Mouse (Mus musculus) intestine, embryonic 14.5 days (tissue): ENCODE results near the gene Plxna4. TPM values are rescaled to one million over a fixed set of nuclear protein-coding genes. Genes with fewer than 3 reads are reported as not detected.

Source experiments
- ATAC-seq: fragments of 200-750 bp; cut with Nextera tagmentation; replicated peaks from 2 replicates; pipeline ENCODE4 v1.8.0; 2017; ENCODE audit warnings: low read depth, moderate number of reproducible peaks, moderate TSS enrichment, moderate library complexity; ENCODE audit not compliant: low FRiP score, low TSS enrichment
- DNase-seq: peaks from one replicate; pipeline ENCODE4 v3.0.0-alpha.2; 2018; ENCODE audit warnings: low spot score
- H3K27ac ChIP-seq: fragments of 300-500 bp; sonication (generic); 2 replicates; pipeline ENCODE4 v1.5.1; 2014; ENCODE audit warnings: low read depth, mild to moderate bottlenecking, control low read depth
- H3K27me3 ChIP-seq: fragments of 300-500 bp; sonication (generic); replicated peaks from 2 replicates; pipeline ENCODE4 v1.6.1; 2014; ENCODE audit warnings: low read length, control low read depth; ENCODE audit not compliant: control insufficient read depth, insufficient read depth
- H3K36me3 ChIP-seq: fragments of 300-500 bp; sonication (generic); 2 replicates; pipeline ENCODE4 v1.6.1; 2014; ENCODE audit warnings: low read length, control low read depth; ENCODE audit not compliant: control insufficient read depth, insufficient read depth
- H3K4me1 ChIP-seq: fragments of 300-500 bp; sonication (generic); replicated peaks from 2 replicates; pipeline ENCODE4 v1.6.1; 2014; ENCODE audit warnings: low read length, control low read depth, mixed read lengths; ENCODE audit not compliant: control insufficient read depth, insufficient read depth
- H3K4me2 ChIP-seq: fragments of 300-500 bp; sonication (generic); 2 replicates; pipeline ENCODE4 v1.6.1; 2014; ENCODE audit warnings: low read length
- H3K4me3 ChIP-seq: fragments of 300-500 bp; sonication (generic); 2 replicates; pipeline ENCODE4 v1.5.1; 2014; ENCODE audit warnings: low read depth, low read length, control low read depth, mixed read lengths
- H3K9ac ChIP-seq: fragments of 300-500 bp; sonication (generic); 2 replicates; pipeline ENCODE4 v1.6.1; 2014; ENCODE audit warnings: mild to moderate bottlenecking, low read length
- H3K9me3 ChIP-seq: fragments of 300-500 bp; sonication (generic); 2 replicates; pipeline ENCODE4 v1.6.1; 2016; ENCODE audit warnings: low read length, control low read depth; ENCODE audit not compliant: control insufficient read depth
- WGBS: fragments of 180-500 bp; shearing (Covaris S2); extraction: QIAGEN DNeasy Blood & Tissue Kit; methylation state at CpG from one replicate; pipeline ENCODE4 v1.1.7; 2014; 5-methylcytosine and 5-hydroxymethylcytosine counted together
- polyA plus RNA-seq: library from polyadenylated mRNA; unstranded; fragments of >200 nt; fragmentation: Nextera tagmentation; extraction: Ambion mirVana; gene quantifications from 2 replicates; pipeline ENCODE4 v1.2.1, GENCODE M21; 2014

The Plxna4 gene
- polyA plus RNA-seq, 1 experiment from 2014 or later = 4.7 TPM

DNA sequence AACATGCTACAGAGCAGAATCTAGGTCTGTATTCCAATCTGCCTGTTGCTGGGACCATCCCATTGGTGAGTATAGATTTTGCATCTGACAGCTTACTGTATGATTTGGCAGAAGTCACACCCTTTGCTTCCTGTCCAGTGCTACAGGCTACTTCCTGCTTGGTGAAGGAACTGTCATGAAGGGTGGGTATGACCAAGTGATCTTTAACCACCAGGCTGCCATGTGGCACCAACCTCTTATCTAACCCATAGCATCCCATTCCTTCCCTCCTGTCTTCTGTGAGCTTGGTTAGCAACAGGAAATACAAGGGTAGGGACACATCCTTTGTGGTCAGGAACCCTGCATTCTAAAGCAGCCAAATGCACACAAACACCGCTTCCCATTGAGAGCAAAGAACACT is 429.6 kb downstream of the Plxna4 start:
- ATAC-seq (no peak), DNase-seq (no peak)
- Histone ChIP-seq H3K9ac (no peak overlapping the region), H3K27ac (no peak overlapping the region), H3K27me3 (no peaks in the 10 kb centered on the region), H3K4me3 (no peak overlapping the region), H3K4me1 (no peaks in the 10 kb centered on the region), H3K4me2 (no peak overlapping the region), H3K9me3 (no peaks in the 10 kb centered on the region), H3K36me3 (no peaks in the 10 kb centered on the region)
- 83% methylated on average over 1 of the region's 1 CpGs for WGBS

DNA sequence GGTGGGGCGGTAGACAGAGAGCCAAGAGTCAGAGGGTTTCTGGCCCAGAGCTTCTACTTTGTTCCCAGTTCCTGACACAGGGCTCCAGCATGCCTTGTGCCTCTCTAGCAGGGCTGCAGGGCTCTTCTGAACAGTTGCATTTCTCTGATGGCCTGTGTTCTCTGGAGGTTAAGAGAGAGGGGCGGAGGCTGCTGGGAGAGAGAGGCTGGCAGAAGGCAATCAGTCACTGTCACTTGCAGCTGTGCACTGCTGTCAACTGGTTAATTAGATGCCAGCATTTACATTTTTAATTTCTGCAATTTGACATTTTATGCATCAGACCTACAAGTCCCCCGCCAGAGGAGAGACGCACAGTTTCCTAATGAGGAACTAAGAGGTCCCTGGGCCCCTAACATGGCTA is 434.8 kb downstream of the Plxna4 start:
- Histone ChIP-seq H3K27ac (no peak overlapping the region), H3K9me3 (no peaks in the 10 kb centered on the region), H3K36me3 (no peaks in the 10 kb centered on the region), H3K4me3 (no peak overlapping the region), H3K4me1 (no peaks in the 10 kb centered on the region), H3K4me2 (no peak overlapping the region), H3K9ac (no peak overlapping the region), H3K27me3 (no peaks in the 10 kb centered on the region)
- DNase-seq (no peak), ATAC-seq (no peak)
- WGBS = 80% methylated on average over 4 of the region's 4 CpGs

DNA sequence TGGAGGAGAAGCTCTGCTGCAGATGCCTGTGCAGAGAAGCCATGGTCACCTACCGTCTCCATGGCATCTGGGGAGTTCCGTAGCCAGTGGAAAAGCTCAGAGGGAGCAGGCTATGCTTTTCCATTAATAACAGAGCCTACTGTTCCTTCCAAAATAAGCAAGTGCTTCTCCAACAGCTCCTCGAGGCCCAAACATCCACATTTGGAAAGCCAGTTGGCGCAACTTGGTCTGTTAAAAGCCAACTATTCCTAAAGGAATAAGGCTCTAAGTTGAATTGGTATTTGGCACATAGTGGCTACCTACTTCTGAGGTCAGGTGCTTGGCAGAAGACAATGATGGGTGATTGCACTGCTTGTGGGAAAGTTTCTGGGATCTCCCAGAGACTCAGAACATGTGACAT is 437.2 kb downstream of the Plxna4 start:
- Histone ChIP-seq H3K27ac (no peak overlapping the region), H3K36me3 (no peaks in the 10 kb centered on the region), H3K9ac (no peak overlapping the region), H3K4me1 (no peaks in the 10 kb centered on the region), H3K27me3 (no peaks in the 10 kb centered on the region), H3K4me2 (no peak overlapping the region), H3K4me3 (no peak overlapping the region), H3K9me3 (no peaks in the 10 kb centered on the region)
- 87% methylated on average over 4 of the region's 4 CpGs for WGBS
- ATAC-seq (no peak), DNase-seq (no peak)

DNA sequence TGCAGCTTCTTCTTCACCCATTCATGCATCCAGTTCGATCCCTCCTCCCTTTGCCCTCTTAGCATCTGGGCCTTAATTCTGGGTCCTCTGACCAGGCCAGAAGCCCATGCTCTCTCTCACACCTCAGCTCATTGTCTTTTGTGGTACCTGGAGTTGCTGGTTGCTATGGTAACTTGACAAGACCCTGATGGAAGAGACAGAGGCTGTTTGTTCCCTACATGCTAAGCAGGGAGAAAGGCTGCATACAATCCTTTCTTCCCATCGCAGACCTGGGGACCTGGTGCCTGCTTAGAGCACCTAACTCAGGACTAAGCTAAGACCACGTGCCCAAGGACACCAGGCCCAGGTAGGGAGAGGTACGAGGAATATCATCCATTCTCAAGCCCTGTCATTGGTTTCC is 443.2 kb downstream of the Plxna4 start:
- Histone ChIP-seq H3K4me2 (no peak overlapping the region), H3K27me3 (no peaks in the 10 kb centered on the region), H3K4me3 (no peak overlapping the region), H3K4me1 (no peaks in the 10 kb centered on the region), H3K36me3 (no peaks in the 10 kb centered on the region), H3K27ac (no peak overlapping the region), H3K9me3 (no peaks in the 10 kb centered on the region), H3K9ac (no peak overlapping the region)
- WGBS = 74% methylated on average over 4 of the region's 4 CpGs
- ATAC-seq (no peak), DNase-seq (no peak)

DNA sequence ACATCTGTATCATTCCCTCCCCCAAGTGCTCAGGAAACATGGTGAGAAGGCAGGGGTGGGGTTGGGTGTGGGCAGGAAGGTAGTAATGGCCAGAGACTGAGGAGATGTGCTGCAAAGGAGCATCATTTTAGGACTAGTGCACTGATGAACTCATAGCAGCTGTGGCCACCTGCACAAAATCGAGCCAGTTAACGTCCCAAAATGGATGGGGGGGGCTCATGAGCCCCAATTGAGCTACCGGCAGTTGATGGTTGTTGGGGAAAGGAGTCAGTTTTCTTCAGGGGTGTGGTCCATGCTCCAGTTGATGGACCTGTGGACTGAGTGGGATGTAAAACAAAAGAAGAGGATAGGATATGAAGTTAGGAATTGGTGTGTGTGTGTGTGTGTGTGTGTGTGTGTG is 448.5 kb downstream of the Plxna4 start:
- no peaks in the 10 kb centered on the region for H3K9me3 ChIP-seq
- ATAC-seq (no peak), DNase-seq (no peak)
- no peaks in the 10 kb centered on the region for H3K27me3 ChIP-seq
- H3K27ac ChIP-seq = no peak overlapping the region
- 49% methylated on average over 3 of the region's 3 CpGs for WGBS
- H3K4me3 ChIP-seq = no peak overlapping the region
- no peak overlapping the region for H3K9ac ChIP-seq
- H3K4me2 ChIP-seq = no peak overlapping the region
- H3K4me1 ChIP-seq = no peaks in the 10 kb centered on the region
- H3K36me3 ChIP-seq = no peaks in the 10 kb centered on the region

DNA sequence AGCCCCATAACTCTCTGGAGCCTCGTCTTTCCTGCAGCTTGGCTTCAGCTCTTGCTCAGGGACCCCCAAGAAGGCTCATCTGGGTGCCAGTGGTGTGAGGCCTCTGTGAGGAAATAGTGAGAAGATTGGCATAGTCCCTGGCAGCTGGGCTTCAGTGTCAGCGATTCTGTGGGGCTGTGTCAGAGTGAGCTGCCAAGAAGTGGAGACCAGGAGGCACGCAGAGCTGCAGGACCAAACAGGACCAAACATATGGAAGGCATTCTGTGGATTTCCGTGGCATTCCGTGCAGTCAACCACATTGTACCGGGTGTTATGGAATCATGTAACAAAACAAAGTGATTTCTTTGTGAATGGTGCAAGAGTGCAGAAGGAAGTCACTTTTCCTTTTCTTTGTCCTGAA is 461.1 kb downstream of the Plxna4 start:
- no peak overlapping the region for H3K27ac ChIP-seq
- H3K9me3 ChIP-seq = no peaks in the 10 kb centered on the region
- H3K27me3 ChIP-seq = no peaks in the 10 kb centered on the region
- no peak for ATAC-seq
- no peak for DNase-seq
- no peaks in the 10 kb centered on the region for H3K4me1 ChIP-seq
- no peaks in the 10 kb centered on the region for H3K36me3 ChIP-seq
- no peak overlapping the region for H3K9ac ChIP-seq
- no peak overlapping the region for H3K4me3 ChIP-seq
- 72% methylated on average over 6 of the region's 6 CpGs for WGBS
- H3K4me2 ChIP-seq = no peak overlapping the region

DNA sequence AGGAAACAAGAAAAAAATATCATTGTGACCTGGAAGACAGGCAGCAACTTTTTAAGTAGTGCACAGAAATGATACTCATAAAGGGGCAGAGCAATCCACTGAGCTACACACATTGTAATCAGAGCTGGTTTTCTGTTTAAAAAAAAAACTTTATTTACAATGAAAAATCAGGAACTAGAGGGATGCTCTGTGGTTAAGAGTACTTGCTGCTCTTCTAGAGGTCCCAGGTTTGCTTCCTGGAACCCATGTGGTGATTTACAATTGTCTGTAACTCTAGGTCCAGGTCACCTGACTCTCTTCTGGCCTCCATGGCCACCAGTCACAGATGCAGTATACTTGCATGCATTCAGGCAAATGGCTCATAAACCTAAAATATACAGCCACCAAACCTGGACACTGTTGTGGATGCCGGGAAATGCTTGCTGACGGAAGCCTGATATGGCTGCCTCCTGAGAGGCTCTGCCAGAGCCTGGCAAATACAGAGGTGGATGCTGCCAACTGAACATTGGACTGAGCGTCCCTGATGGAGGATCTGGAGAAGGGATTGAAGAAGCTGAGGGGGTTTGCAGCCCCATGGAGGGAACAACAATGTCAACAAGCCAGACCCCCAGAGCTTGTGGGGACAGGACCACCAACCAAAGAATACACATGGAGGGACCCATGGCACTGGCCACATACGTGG is 465.3 kb downstream of the Plxna4 start:
- no peak overlapping the region for H3K4me3 ChIP-seq
- no peak for ATAC-seq
- H3K27me3 ChIP-seq = no peaks in the 10 kb centered on the region
- no peak overlapping the region for H3K27ac ChIP-seq
- H3K4me1 ChIP-seq = no peaks in the 10 kb centered on the region
- 83% methylated on average over 4 of the region's 4 CpGs for WGBS
- no peak overlapping the region for H3K4me2 ChIP-seq
- no peaks in the 10 kb centered on the region for H3K9me3 ChIP-seq
- H3K9ac ChIP-seq = no peak overlapping the region
- no peak for DNase-seq
- no peaks in the 10 kb centered on the region for H3K36me3 ChIP-seq

DNA sequence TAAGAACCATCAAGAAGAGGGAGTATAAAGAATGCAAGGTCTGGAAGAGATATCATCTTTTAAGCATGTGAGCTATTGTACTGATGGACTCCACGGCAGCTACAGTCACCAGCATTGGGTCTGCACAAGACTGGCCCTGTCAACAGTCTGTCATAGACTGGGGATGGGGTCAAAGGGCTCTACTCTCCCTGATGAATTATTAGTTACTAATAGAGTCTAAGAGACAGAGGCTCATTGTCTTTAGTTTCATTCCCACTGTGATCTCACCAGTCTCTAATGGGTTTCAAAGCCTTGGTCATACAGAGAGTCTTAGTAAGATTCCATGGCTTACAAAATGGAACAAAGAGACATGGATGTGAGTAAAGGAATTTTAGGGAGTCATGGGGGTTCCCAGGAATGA is 467.1 kb downstream of the Plxna4 start:
- Histone ChIP-seq H3K4me1 (no peaks in the 10 kb centered on the region), H3K4me2 (no peak overlapping the region), H3K9me3 (no peaks in the 10 kb centered on the region), H3K4me3 (no peak overlapping the region), H3K27me3 (no peaks in the 10 kb centered on the region), H3K36me3 (no peaks in the 10 kb centered on the region), H3K9ac (no peak overlapping the region), H3K27ac (no peak overlapping the region)
- 63% methylated on average over 1 of the region's 1 CpGs for WGBS
- no peak for ATAC-seq
- DNase-seq = no peak

DNA sequence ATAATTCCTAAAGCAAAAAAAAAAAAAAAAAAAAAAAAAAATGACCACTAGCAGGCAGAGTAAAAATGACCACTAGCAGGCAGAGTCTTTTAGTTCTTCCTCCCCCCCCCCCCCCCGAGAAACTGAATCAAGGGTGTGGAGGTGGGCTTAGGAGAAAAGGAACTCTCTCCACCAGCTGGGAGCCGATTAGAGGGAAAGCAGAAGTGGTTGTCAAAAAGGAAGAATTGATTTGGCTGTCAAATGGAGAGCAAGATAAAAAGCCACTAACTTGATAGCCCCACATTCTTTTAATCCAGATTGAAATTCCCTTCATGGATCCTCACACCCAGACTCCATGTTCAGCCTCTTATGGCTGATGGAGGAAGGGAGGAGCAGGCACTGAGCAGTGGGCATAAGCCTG is 478.8 kb downstream of the Plxna4 start:
- H3K36me3 ChIP-seq = no peaks in the 10 kb centered on the region
- no peaks in the 10 kb centered on the region for H3K9me3 ChIP-seq
- H3K4me3 ChIP-seq = no peak overlapping the region
- 54% methylated on average over 2 of the region's 2 CpGs for WGBS
- no peak overlapping the region for H3K4me2 ChIP-seq
- H3K4me1 ChIP-seq = no peaks in the 10 kb centered on the region
- no peak overlapping the region for H3K9ac ChIP-seq
- no peak overlapping the region for H3K27ac ChIP-seq
- no peaks in the 10 kb centered on the region for H3K27me3 ChIP-seq
- ATAC-seq (no peak), DNase-seq (no peak)
